11 mouse cellular contexts compared by ENCODE assay signal in the genomic region with DNA sequence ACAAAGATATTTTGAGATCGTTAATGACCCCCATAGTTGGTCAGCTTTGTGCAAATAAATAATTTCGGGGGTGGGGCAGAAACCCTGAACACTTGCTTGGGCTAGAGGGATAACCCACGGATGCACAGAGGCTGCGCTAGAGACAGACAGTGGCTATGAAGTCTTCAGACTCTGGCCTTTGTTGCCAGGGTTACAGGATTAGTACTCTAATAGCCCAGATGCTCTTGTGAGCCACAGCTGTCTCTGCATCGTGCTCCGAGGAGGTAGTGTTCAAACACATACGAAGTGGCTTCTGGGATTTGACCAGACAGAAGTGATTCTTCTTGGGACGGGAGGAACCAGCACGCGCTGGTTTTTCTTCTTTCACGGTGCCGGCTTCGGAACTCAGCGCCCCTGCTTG. TPM values are rescaled to one million over a fixed set of nuclear protein-coding genes. Genes with fewer than 3 reads are reported as not detected.
A peak's percentile ranks its signal among the peaks of the same experiment; 100 is the strongest.
DNase-seq lines count a peak whose midpoint lies in the region; ATAC-seq lines count a peak whose summit lies in the region.
"Had no signal": no experiment of that assay in that cellular context is flagged by ENCODE, and none has a peak within 500 bp of the region (broad histone marks: within the 10 kb centered on the region; RNA-seq: fewer than 3 reads in every experiment).

No protein-coding gene starts in this region.

- no peaks in the 10 kb centered on the region for H3K9me3 ChIP-seq in neural tube, embryonic 12.5 days
- no peaks in the 10 kb centered on the region for H3K9me3 ChIP-seq in embryonic facial prominence, embryonic 13.5 days
- no peaks in the 10 kb centered on the region for H3K9me3 ChIP-seq in midbrain, embryonic 11.5 days (ENCODE audit: control insufficient read depth, low read length)
- H3K9me3 ChIP-seq: embryonic facial prominence, embryonic 15.5 days had no signal

- WGBS in neural tube, embryonic 12.5 days = 40% methylated on average over 14 of the region's 14 CpGs
- WGBS in embryonic facial prominence, embryonic 13.5 days = 32% methylated on average over 14 of the region's 14 CpGs
- 21% methylated on average over 14 of the region's 14 CpGs for WGBS in midbrain, embryonic 11.5 days

- no peak for ATAC-seq in neural tube, embryonic 12.5 days (ENCODE audit: low FRiP score, low read depth)
- no peak for ATAC-seq in embryonic facial prominence, embryonic 13.5 days (ENCODE audit: insufficient number of reproducible peaks, insufficient read depth, low FRiP score, low TSS enrichment, low read depth)
- ATAC-seq in midbrain, embryonic 11.5 days (ENCODE audit: low FRiP score) = peak; percentile 67

- H3K4me2 ChIP-seq in neural tube, embryonic 12.5 days (replicated peaks) = peak overlapping the region; percentile 32
- peak overlapping the region; percentile 30; the same call in 1 of the 2 replicates for H3K4me2 ChIP-seq in embryonic facial prominence, embryonic 13.5 days
- peak overlapping the region; percentile 34 for H3K4me2 ChIP-seq in midbrain, embryonic 11.5 days
- H3K4me2 ChIP-seq: embryonic facial prominence, embryonic 15.5 days had no signal

- H3K27ac ChIP-seq in neural tube, embryonic 12.5 days = no peak overlapping the region
- no peak overlapping the region for H3K27ac ChIP-seq in embryonic facial prominence, embryonic 13.5 days
- H3K27ac ChIP-seq in midbrain, embryonic 11.5 days (ENCODE audit: low read depth, low read length) = no peak overlapping the region
- H3K27ac ChIP-seq: embryonic facial prominence, embryonic 15.5 days had no signal

- peaks cover 13% of the 10 kb centered on the region for H3K4me1 ChIP-seq in neural tube, embryonic 12.5 days
- H3K4me1 ChIP-seq in embryonic facial prominence, embryonic 13.5 days = peaks cover 9% of the 10 kb centered on the region
- H3K4me1 ChIP-seq in midbrain, embryonic 11.5 days (ENCODE audit: control insufficient read depth, insufficient read depth, low read length) = peaks cover 10% of the 10 kb centered on the region

- H3K9ac ChIP-seq in neural tube, embryonic 12.5 days = no peak overlapping the region
- no peak overlapping the region for H3K9ac ChIP-seq in embryonic facial prominence, embryonic 13.5 days
- H3K9ac ChIP-seq in midbrain, embryonic 11.5 days (ENCODE audit: low read length) = no peak overlapping the region
- H3K9ac ChIP-seq: embryonic facial prominence, embryonic 15.5 days had no signal

- H3K27me3 ChIP-seq in neural tube, embryonic 12.5 days (replicated peaks) = peaks cover 26% of the 10 kb centered on the region
- H3K27me3 ChIP-seq in embryonic facial prominence, embryonic 13.5 days = peaks cover 41% of the 10 kb centered on the region
- H3K27me3 ChIP-seq in midbrain, embryonic 11.5 days (ENCODE audit: control insufficient read depth, insufficient read depth, low read length) = peaks cover 19% of the 10 kb centered on the region

- no peaks in the 10 kb centered on the region for H3K36me3 ChIP-seq in neural tube, embryonic 12.5 days
- no peaks in the 10 kb centered on the region for H3K36me3 ChIP-seq in embryonic facial prominence, embryonic 13.5 days
- no peaks in the 10 kb centered on the region for H3K36me3 ChIP-seq in midbrain, embryonic 11.5 days (ENCODE audit: control insufficient read depth, insufficient read depth, low read length)
- H3K36me3 ChIP-seq: embryonic facial prominence, embryonic 15.5 days had no signal

- no peak for DNase-seq in neural tube, embryonic 10.5 days (ENCODE audit: extremely low spot score, low spot score)
- DNase-seq in midbrain, embryonic 11.5 days (ENCODE audit: low spot score, missing footprints) = peak; percentile 96
- peak; percentile 31 for DNase-seq in retina, postnatal 7 days (ENCODE audit: low read depth, low spot score)
- DNase-seq in adrenal gland, adult 18-20 months (ENCODE audit: low spot score in 2 of 2) = no peak
- DNase-seq in spleen, postnatal 4 days (ENCODE audit: low spot score in 2 of 2) = no peak
- DNase-seq in thymus, postnatal 14 days = no peak
- DNase-seq: cerebellum, adult 18-20 months; lung, postnatal 14 days had no signal

- no peak overlapping the region for H3K4me3 ChIP-seq in neural tube, embryonic 12.5 days
- peak overlapping the region; percentile 10; the same call in 1 of the 2 replicates for H3K4me3 ChIP-seq in embryonic facial prominence, embryonic 13.5 days
- 0 out of 2 replicates have a peak overlapping the region, but pooled peaks have one; percentile 2 for H3K4me3 ChIP-seq in midbrain, embryonic 11.5 days (ENCODE audit: low read depth, low read length)
- H3K4me3 ChIP-seq: embryonic facial prominence, embryonic 15.5 days had no signal

RNA-seq across cellular contexts. Expression of a gene that starts 4.6 kb away (rescaled TPM):
- 5.5 and 6.0 TPM in 2 replicates for polyA plus RNA-seq in neural tube, embryonic 12.5 days (2016; fragmentation: Nextera tagmentation; extraction: Ambion mirVana)
- polyA plus RNA-seq in embryonic facial prominence, embryonic 13.5 days (2015; fragmentation: Nextera tagmentation; extraction: Ambion mirVana) = 3.9 and 4.6 TPM in 2 replicates
- 4.7 and 4.9 TPM in 2 replicates for polyA plus RNA-seq in midbrain, embryonic 11.5 days (2014; fragmentation: Nextera tagmentation; extraction: Ambion mirVana)
- total RNA-seq in adrenal gland, adult 18-20 months (2021) = 10 to 100 TPM; 16.1 to 46.0 TPM

Comparison
In these comparisons a context has a peak if more than half of its experiments do, and no peak if none do; other contexts are left out.
1. DNase-seq: peak in midbrain, embryonic 11.5 days (single experiment) and retina, postnatal 7 days (single experiment); none in neural tube, embryonic 10.5 days (single experiment), adrenal gland, adult 18-20 months (0 of 2), spleen, postnatal 4 days (0 of 2) and thymus, postnatal 14 days (single experiment).
2. Peak in every context shown above with its lines, with median percentiles within 50 percentile points of each other: H3K4me2 ChIP-seq.